Mouse (Mus musculus): ENCODE results near the gene Specc1l.

Specc1l gene

DNA sequence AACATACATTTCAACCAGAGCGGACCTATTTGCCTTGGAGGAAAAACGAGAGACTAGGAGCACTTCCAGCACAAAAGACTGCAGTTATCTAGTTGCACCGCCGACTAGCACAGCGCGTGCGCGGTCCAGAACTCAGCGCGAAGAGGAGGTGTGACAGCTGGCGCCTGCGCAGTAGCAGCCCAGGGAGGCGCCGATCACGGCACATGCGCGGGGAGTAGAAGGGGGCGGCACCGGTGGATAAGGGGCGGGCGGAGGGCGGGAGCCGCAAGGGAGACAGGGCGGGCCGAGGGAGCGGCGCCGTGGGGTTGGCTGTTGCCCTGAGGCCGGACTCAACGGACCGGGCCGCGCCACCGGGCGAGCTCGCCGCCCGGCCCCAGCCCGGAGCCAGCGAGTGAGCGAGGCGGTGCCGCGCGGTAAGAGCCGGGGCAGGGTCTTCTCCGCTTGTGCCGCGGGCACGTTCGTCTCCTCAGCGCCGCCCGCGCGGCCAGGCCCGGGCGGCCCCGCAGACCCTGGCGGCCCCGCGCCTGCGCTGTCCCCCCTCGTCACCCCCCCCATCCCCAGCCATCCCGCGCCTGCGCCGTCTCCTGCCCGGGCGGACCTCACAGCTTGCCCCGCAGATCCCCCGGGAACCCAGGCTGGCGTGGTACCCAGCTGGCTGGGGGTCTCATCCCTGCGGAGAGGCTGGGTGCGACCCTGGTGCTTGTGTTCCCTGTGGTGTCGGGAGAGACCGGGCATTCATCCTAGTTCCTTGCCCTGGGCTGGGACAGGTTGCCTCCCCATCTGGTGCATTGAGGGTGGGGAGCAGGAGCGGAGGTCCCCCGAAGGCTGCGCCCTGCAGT is at the start of gene Specc1l:
Specc1l (plus strand) TSS at position 267 of the 839 bp plus-strand sequence.
- DNase-seq (ENCODE audit: low spot score in 2 of 2) = peak; percentile 96

DNA sequence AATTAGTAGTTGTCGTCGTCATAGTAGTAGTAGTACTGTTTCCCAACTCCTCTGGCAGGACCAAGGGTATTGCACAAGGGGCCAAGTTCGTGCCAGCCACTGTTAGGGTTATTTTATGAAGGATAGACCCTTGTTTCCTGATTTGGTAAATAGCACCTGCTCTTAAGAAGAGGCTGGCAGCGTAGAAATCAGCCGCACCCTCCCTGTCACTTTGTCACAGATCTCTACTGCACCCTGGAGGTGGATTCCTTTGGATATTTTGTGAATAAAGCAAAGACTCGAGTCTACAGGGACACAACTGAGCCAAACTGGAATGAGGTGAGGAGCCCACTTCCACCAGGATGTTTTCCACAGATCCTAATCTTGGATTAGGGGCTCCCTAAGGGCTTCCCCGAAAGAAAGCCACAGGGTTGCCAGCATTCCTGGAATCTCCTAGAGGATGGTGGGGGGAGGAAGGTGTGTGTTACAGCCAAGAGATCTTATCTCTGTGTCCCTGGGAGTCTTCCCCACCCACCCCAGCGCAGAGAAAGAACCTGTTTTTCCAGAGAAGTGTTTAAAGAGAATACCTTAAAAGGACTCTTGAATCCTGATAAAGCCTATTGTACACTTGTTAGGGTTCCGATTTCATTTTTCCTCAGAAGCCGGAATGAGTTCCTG is 45.9 kb upstream of the Specc1l start:
- DNase-seq (ENCODE audit: low spot score in 2 of 2) = no peak

DNA sequence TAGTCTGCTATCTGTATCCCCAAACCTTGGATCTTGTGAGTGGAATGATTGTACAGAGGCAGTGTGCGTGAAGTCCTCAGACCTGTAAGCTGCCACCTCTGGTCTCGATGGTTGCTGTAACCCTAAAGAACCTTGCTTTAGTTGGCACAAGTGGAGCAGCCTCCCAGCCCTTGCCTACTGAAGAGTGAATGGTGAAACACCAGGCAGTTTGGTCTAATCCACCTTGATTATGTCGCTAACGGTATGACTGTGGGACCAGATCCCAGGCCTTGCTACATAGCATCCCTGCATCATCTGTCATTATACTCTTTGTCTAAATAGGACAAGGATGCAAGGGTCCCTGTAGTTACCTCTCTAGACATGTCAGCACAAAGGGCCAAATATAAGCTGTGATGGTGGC is 45.3 kb upstream of the Specc1l start:
- DNase-seq (ENCODE audit: low spot score in 2 of 2) = no peak

DNA sequence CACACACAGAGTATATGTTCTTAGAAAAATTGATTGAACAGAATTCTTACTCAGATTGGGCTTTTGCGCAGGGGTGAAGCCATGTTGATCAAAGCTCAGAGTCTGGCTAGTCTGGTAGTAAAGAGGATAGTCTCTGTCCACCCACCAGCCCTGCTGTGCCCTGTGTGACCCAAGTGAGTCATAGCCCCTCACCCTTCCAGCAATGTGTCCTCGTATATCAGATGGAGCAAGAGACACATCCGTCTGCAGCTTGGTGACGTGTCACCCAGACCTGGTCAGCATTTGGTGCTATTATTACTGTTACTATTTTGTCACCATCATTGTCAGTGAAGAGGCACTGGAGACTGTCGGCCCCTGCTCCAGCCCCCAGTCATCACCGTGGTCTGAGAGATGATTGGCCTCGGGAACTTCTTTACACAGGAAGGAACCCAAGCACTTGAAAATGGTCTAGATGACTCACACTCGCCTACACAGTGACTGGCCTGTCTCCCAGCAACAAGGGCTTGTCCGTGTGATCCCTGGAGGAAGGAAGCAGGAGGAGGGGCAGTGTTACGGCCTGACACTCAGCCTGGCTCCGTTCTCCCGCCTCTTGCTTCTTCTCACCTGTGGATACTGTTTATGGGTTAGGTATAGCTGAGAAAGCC is 41.5 kb upstream of the Specc1l start:
- DNase-seq (ENCODE audit: low spot score in 2 of 2) = no peak

DNA sequence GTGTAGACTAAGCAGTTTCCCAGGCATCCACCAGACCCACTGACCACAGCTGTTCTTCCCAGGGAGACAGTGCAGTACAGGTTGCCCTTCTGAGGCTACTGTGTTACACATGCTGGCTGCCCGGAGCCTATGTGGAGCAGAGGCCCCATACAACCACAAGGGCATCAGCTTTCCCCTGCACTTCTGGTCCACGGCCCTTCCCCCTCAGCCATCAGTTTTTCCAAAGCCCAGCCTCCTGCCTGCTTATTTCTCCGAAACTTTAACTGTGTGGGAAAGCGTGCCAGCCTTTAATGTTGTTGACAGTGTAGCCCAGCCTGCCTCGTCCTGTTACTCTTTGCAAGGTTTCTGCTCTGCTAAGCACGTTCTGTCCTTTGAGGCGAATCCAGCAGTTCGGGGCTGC is 38.8 kb upstream of the Specc1l start:
- no peak for DNase-seq (ENCODE audit: low spot score in 2 of 2)

DNA sequence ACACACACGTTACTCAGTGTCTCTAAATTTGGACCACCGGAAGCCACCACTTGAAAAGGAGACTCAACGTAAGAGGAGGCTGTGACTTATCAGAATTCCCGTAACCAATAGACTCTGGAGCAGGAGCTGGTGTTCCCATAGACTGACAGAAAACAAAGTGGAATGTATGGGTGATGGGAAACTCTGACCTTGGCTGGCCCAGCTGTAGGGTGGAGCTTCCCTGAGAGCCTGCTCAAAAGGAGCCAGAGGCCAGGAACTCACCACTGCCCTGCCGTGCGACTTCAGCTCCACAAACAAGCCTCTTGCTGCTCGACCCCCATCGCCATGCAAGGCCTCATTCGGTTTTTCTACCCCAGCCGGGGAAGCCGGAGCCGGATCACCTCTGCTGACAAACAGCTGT is 38.2 kb upstream of the Specc1l start:
- no peak for DNase-seq (ENCODE audit: low spot score in 2 of 2)

DNA sequence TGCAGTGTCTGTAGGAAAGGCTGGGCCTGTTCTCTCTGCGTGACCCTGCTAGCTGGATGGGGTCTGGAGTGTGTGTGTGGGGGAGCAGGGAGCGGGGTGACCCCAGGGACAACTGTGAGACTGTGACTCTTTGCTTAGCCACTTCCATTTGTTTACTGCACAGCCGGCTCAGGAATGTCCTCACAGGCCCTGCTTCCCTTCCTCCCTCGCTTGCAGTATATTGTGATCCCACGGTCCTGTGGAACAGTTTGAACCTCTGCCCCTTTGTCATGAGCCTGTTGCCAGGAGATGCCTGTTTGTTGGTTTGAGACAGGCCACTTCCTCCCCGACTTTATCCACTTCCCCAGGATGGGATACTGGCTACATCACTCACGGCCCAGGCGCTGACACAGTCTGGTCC is 35.4 kb upstream of the Specc1l start:
- no peak for DNase-seq (ENCODE audit: low spot score in 2 of 2)

DNA sequence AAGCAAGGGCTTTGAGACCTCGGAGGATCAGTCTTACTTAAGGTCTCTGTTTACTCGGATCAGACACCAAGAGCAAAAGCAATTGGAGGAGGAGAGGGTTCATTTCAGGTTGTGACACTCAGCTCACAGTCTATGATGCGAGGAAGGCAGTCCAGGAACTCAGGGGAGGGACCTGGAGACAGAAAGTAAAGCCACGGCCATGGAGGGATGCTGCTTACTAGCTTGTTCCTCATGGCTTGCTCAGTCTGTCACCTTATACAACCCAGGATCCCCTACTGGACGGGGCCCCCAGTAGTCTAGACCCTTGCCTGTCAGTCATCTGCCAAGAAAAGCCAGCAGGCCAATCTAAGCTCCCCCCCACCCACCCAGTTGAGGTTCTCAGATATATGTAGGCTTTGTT is 33.0 kb upstream of the Specc1l start:
- no peak for DNase-seq (ENCODE audit: low spot score in 2 of 2)

DNA sequence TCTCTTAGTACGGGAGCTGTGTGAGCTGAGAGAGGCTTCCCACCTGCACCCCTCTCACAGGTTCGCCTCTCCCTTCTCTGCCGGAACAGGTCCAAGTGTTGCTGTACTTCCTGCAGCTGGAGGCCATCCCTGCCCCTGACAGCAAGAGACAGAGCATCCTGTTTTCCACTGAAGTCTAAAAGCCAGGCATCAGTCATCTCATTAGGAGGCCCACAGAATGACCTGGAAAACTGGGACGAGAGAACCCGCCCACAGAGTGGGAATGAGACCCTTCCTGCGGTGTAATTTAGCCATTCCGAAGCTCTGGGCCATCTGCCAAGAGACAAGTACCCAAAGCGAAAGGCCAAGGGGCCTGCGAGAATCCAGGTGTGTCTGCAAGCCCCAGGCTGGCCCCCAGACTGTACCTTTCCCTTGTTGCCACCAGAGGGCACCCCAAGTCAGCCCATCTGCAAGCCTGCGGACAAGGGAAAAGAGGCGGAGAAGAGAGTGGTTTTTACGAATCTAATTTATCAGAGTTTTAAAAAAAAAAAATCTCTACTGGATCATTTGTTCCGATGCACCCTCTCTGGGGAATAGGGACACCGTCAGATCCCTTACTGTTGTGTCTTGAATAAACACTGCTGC is 29.6 kb upstream of the Specc1l start:
- peak; percentile 51 to 75 for DNase-seq (ENCODE audit: low spot score in 2 of 2)

DNA sequence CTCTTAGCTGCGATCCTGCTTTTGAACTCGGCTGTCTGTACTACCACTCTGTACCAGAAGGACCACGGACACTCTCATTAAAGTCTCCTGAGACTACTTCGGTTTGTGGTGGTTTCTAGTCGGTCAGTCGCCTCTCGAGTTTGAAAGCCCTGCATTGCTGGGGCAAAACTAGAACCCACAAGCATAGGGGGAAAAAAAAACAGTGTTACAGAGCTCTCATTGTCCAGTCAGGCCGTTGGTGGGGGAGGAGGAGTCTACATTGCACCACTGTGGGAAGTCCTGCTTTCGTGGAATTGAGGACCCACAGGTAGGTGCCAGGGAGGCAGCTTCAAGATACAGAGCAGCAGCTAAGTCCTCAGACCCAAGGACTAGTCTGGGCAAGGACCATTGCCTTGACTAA is 27.0 kb upstream of the Specc1l start:
- no peak for DNase-seq (ENCODE audit: low spot score in 2 of 2)

DNA sequence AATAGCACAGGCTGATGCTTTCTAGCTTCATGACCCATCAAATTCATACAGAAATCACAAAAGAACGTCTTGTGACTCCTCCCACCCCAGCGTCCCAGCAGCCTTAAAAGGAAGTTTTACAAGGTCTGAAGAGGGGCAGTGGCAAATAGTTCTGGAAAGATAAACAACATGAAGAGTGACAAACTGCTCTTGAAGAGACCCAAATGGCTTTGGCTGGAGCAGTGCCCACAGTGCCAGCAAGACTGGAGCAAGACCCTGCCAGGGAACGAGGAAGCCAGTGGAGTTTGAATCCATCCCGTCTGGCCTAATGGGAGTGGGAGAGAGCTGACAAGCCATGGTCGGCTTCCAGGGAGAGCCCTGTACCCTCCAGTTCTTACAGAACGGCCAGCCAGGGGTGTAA is 25.3 kb upstream of the Specc1l start:
- no peak for DNase-seq (ENCODE audit: low spot score in 2 of 2)

DNA sequence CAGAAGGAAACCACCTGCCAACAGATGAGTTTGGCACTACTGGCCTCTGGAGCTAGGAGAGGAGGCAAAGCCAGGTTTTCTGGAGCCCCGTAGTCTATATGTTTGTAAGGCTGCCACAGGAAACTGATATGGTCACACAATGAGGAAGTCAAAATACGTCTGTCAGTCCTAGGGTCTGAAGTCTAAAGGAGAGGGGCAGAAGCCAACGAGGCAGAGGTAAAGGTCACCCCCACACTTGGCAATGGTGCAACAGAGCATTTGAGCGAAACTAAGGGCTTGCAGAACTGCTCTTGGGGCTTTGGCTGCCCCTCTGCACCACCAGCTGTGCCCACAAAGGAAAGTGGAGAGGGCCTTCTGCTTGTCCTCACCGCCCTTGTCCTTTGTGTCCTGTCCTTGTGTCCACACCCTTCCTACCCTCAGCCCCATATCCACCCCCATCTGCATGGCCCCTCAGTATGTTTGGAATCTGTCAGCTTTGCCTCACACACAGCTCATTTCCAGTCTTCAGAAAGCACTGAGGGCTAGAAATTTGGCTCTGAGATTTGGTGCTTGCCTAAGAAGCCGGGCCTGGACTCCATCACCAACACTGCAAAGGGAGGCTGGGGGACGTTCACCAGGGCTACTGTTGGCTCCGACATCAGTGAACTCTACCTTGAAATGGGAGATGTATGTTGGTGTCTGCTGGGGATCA is 24.4 kb upstream of the Specc1l start:
- no peak for DNase-seq (ENCODE audit: low spot score in 2 of 2)

DNA sequence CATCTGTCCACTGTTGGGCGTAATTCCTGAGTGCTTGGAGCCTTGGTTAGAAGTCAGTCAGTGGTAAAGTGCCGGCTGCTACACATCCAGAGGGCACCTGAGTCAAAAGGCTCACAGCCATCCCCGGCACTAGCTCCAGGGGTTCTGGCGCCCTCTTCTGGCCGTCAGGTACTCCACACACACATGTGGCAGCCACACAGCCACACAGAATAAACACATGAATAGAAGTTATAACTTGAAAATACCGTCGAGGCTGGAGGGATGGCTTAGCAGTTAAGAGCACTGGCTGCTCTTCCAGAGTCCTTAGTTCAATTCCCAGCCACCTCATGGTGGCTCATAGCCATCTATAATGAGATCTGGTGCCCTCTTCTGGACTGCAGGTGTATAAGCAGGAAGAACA is 20.2 kb upstream of the Specc1l start:
- peak in 1 of 2 experiments; percentile 14 for DNase-seq (ENCODE audit: low spot score in 2 of 2)

DNA sequence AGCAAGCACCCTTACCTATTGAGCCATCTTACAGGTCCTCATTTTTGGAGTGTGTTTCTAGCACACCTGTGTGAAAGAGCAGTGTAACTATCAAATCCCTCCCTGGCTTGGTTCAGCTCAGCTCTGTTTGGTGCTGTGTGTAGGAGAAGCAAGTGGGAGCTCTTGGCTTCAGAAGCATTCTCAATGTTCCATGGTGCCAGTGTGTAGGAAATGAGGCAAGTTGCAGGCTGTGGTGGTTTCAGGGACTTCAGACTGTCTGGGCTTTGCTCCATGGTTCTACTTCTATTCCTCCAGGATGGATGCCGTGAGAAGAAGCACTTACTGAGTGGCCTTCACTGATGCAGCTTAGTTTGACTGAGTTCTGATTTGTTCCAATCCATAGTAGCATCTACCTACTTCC is 14.1 kb upstream of the Specc1l start:
- no peak for DNase-seq (ENCODE audit: low spot score in 2 of 2)

DNA sequence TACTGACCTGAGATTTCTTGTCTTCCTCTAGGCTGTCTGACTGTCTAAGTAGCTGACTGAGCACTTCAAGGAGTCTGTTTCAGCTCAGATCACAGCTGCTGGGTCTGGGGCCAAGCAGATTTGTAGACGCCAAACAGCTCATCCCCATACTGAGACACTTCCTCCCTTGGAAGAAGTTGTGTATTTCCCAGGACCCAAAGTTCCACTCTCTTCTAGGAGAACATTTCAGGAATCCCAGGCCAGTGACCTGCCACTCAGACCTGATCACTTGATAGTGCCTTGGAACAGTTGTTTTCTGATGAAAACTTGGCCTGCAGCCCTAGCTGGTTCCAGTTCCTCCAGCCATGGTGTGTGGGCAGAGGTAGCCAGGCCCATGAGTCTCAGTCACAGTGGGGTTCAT is 11.1 kb upstream of the Specc1l start:
- no peak for DNase-seq (ENCODE audit: low spot score in 2 of 2)

DNA sequence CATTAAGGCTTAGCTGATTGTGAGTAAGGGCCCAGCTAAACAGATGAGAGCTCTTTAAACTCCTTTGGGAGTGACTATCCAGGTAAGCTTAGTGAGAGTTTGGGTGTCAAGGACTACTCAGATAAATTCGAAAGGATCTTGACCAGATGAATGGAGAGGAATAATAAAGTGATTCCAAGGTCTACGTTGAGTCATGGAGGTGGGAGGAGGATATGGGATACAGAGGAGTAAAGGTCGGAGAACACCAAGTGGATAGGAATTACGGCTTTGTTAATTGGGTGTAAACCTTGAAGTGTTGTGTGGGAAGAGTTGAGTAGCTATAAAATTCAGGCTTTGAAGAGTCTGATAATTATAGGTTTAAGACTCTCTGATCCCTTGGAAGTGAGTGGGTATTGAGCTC is 5.7 kb upstream of the Specc1l start:
- no peak for DNase-seq (ENCODE audit: low spot score in 2 of 2)

DNA sequence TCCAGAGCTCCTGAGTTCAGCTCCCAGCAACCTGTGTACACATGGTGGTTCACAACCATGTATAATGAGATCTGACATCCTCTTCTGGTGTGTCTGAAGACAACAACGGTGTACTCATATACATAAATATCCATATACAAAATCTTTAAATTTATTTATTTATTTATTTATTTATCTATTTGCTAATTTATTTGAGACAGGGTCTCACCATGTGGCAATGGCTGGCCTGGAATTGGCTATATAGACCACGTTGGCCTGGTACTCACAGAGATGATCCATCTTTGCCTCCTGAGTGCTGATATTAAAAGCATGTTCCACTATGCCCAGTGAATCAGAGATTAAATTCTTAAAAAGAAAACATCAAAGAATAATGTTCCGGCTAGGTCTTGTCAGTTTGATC is 1.0 kb upstream of the Specc1l start:
- DNase-seq (ENCODE audit: low spot score in 2 of 2) = no peak

DNA sequence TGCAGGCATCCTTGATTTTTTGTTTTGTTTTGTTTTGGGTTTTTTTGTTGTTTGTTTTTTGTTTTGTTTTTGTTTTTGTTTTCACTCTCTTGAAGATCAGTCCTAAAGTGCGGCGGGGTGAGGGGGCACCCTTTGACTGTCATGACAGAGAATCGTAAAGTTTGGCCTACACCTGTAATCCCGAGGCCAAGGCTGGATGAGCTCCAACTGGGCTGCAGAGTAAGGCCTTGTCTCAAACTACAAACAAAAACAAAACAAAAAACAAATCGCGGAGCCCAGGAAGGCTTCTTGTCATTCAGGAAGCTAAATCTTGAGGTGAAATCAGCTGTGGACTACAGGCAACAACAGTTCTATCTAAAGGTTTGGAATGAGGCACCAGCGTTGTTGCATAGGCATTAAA is 1.1 kb downstream of the Specc1l start:
- DNase-seq (ENCODE audit: low spot score in 2 of 2) = peak in 1 of 2 experiments; percentile 4

DNA sequence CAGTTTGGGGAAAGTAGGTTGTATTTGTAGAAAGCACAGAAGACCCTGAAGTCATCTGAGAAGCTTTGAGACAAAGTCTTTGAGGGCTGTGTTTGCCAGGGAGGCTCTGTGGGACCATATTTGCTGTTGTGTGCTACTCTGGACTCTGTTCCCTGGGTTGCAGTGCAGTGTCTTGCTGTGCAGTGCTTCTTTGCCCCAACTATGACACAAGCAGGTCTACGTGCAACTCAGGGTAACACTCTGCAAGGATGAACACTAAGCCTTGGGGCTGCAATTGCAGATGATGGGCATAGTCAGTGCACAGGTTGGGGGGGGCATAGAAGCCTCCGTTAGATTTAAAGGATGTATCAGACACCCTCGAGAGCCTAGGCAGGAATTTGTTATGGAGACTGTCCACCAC is 8.8 kb downstream of the Specc1l start:
- DNase-seq (ENCODE audit: low spot score in 2 of 2) = no peak

DNA sequence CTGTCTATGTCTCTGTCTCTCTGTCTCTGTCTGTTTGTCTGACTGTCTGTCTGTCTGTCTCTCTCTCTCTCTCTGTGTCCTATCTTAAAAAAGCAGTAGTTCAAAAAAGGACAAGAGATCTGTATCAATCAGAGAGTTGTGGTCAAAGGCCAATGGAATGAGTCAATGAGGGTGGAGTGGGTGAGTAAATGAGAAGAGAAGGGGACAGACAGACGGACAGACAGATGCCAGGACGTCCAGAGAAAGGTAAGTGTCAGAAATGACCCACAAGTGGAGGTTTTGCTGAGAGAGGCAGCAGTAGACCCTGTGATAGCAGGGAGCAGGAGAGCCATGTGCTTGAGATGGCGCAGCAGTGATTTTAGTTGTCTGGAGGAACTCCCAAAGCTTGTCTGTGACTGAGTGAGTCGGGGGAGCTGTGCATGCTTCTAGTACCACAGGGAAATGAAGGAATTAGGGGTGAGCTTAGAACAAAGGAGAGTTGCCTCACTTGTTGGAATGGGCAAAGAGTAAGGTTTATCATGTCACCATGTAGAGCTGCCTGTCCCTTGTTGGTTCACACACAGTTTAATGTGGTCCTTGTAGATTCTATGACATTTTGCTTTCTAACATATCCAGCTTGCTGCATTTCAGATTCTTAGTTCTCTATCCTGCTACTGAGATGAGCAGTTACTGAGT is 10.2 kb downstream of the Specc1l start:
- no peak for DNase-seq (ENCODE audit: low spot score in 2 of 2)

DNA sequence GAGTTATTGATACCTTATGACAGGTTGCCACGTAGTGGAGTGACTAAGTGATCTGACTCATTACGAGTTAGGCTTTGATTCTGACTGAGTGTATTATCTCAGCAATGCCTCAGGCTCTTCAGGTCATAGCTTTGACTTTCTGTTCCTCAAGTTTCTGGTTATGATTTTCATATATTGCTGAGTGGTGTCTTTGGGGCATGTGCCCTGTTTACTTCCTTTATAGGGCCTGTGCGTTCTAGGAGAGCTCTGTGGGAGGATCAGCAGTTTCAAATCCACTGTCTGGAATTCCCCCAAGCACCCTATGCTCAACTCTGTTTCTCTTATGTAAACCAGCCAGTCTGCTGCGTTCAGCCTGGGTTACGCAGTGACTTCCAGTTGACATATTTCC is 10.7 kb downstream of the Specc1l start:
- DNase-seq (ENCODE audit: low spot score in 2 of 2) = no peak

Measured in thymus, postnatal 10 days (tissue).